8 mouse cellular contexts compared by ENCODE assay signal in the genomic region with DNA sequence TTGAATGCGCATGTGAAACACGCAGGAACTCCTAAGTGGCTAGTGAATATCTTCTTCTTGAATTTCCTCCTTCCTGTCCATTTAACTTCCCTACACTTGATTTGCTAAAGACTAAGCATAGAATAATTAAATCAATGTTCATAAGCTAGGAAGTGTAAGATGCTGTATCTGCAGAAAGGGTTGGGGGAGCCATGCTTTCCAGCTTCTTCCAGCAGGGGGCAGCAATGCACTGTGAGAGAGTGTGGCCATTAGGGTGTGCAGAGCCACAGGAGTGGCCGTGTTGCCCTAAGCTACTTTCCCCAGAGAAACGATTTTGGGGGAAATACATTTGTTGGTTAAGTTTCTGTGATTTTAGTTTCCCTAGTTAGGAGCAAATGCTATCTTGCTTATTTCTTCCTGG.
A peak's percentile ranks its signal among the peaks of the same experiment; 100 is the strongest.
DNase-seq lines count a peak whose midpoint lies in the region; ATAC-seq lines count a peak whose summit lies in the region.

No protein-coding gene starts in this region.

- H3K9me3 ChIP-seq in heart, embryonic 12.5 days (replicated peaks), result no peaks in the 10 kb centered on the region
- H3K9me3 ChIP-seq in forebrain, embryonic 16.5 days (ENCODE audit: control insufficient read depth, low read length), result no peaks in the 10 kb centered on the region
- 0 out of 2 replicates have a peak, but pooled peaks cover 4% of the 10 kb centered on the region for H3K9me3 ChIP-seq in limb, embryonic 13.5 days
- no peaks in the 10 kb centered on the region for H3K9me3 ChIP-seq in stomach, embryonic 14.5 days (ENCODE audit: control insufficient read depth, low read depth, low read length)

- H3K27me3 ChIP-seq in heart, embryonic 12.5 days (replicated peaks), result no peaks in the 10 kb centered on the region
- no peaks in the 10 kb centered on the region for H3K27me3 ChIP-seq in forebrain, embryonic 16.5 days (replicated peaks; ENCODE audit: control insufficient read depth, insufficient read depth, low read length)
- H3K27me3 ChIP-seq in limb, embryonic 13.5 days, result no peaks in the 10 kb centered on the region
- no peaks in the 10 kb centered on the region for H3K27me3 ChIP-seq in stomach, embryonic 14.5 days (ENCODE audit: control insufficient read depth, insufficient read depth, low read length)

- H3K4me2 ChIP-seq in heart, embryonic 12.5 days, result no peak overlapping the region
- H3K4me2 ChIP-seq in forebrain, embryonic 16.5 days (ENCODE audit: low read length), result no peak overlapping the region
- no peak overlapping the region for H3K4me2 ChIP-seq in limb, embryonic 13.5 days (replicated peaks)
- H3K4me2 ChIP-seq in stomach, embryonic 14.5 days (replicated peaks; ENCODE audit: low read depth, low read length), result no peak overlapping the region

- no peak overlapping the region for H3K27ac ChIP-seq in heart, embryonic 12.5 days (ENCODE audit: poor library complexity, severe bottlenecking)
- H3K27ac ChIP-seq in forebrain, embryonic 16.5 days (ENCODE audit: low read length), result no peak overlapping the region
- no peak overlapping the region for H3K27ac ChIP-seq in limb, embryonic 13.5 days
- no peak overlapping the region for H3K27ac ChIP-seq in stomach, embryonic 14.5 days (ENCODE audit: low read length)

- peaks cover 26% of the 10 kb centered on the region for H3K4me1 ChIP-seq in heart, embryonic 12.5 days (replicated peaks)
- H3K4me1 ChIP-seq in forebrain, embryonic 16.5 days (replicated peaks; ENCODE audit: control insufficient read depth, insufficient read depth, low read length), result peaks cover 9% of the 10 kb centered on the region
- peaks cover 23% of the 10 kb centered on the region for H3K4me1 ChIP-seq in limb, embryonic 13.5 days
- H3K4me1 ChIP-seq in stomach, embryonic 14.5 days (ENCODE audit: control insufficient read depth, insufficient read depth, low read length), result no peaks in the 10 kb centered on the region

- WGBS in heart, embryonic 12.5 days, result 44% methylated on average over 4 of the region's 4 CpGs
- WGBS in forebrain, embryonic 16.5 days, result 38% methylated on average over 4 of the region's 4 CpGs
- 37% methylated on average over 4 of the region's 4 CpGs for whole genome bisulfite sequencing in limb, embryonic 13.5 days
- 36% methylated on average over 4 of the region's 4 CpGs for WGBS in stomach, embryonic 14.5 days

- no peak overlapping the region for H3K9ac ChIP-seq in heart, embryonic 12.5 days
- H3K9ac ChIP-seq in forebrain, embryonic 16.5 days (replicated peaks; ENCODE audit: low read depth, low read length), result no peak overlapping the region
- no peak overlapping the region for H3K9ac ChIP-seq in limb, embryonic 13.5 days
- H3K9ac ChIP-seq in stomach, embryonic 14.5 days (replicated peaks; ENCODE audit: low read depth, low read length), result no peak overlapping the region

- no peak for ATAC-seq in heart, embryonic 12.5 days (ENCODE audit: insufficient number of reproducible peaks, low FRiP score)
- peak; percentile 75 for ATAC-seq in forebrain, embryonic 16.5 days
- ATAC-seq in inflammation-experienced regulatory T-cells, adult 6 months, result peak; percentile 64
- ATAC-seq in limb, embryonic 13.5 days (ENCODE audit: low FRiP score, low read depth), result peak; percentile 54; the same call in 1 of the 2 replicates
- peak; percentile 56; the same call in 1 of the 2 replicates for ATAC-seq in stomach, embryonic 14.5 days (ENCODE audit: insufficient number of reproducible peaks, insufficient read depth, low FRiP score, low read depth)

- peak; percentile 73 for DNase-seq in heart, adult 8-10 months (ENCODE audit: low spot score)
- DNase-seq in c-Kit-positive CD71-positive TER-119-positive erythroid progenitor cells, embryonic 14.5 days (ENCODE audit: low spot score), result peak; percentile 43
- peak; percentile 82 for DNase-seq in neural tube, embryonic 10.5 days (ENCODE audit: extremely low spot score, low spot score)

- H3K4me3 ChIP-seq in heart, embryonic 12.5 days, result no peak overlapping the region
- no peak overlapping the region for H3K4me3 ChIP-seq in forebrain, embryonic 16.5 days (replicated peaks; ENCODE audit: low read length)
- H3K4me3 ChIP-seq in limb, embryonic 13.5 days, result no peak overlapping the region
- no peak overlapping the region for H3K4me3 ChIP-seq in stomach, embryonic 14.5 days (ENCODE audit: low read depth, low read length)

- peaks cover 64% of the 10 kb centered on the region for H3K36me3 ChIP-seq in heart, embryonic 12.5 days
- H3K36me3 ChIP-seq in forebrain, embryonic 16.5 days (ENCODE audit: control insufficient read depth, insufficient read depth), result peaks cover 14% of the 10 kb centered on the region
- H3K36me3 ChIP-seq in limb, embryonic 13.5 days, result peaks cover 63% of the 10 kb centered on the region
- peaks cover 35% of the 10 kb centered on the region for H3K36me3 ChIP-seq in stomach, embryonic 14.5 days (ENCODE audit: control insufficient read depth, insufficient read depth, low read length)
